Mouse (Mus musculus) C2C12 (cell line): ENCODE results near the gene Dnaaf3.
A peak's percentile ranks its signal among the peaks of the same experiment; 100 is the strongest.

Experiments used
- CEBPB ChIP-seq: IDR thresholded peaks from one replicate; pipeline ENCODE4 v1.6.1; 2011; ENCODE audit warnings: low read depth, mild to moderate bottlenecking, control low read depth, moderate library complexity
- CTCF ChIP-seq: IDR thresholded peaks from one replicate; pipeline ENCODE4 v1.5.1; 2011; ENCODE audit not compliant: control insufficient read depth, insufficient read depth, insufficient read length
- FOSL1 ChIP-seq: IDR thresholded peaks from one replicate; pipeline ENCODE4 v1.8.0; 2011; ENCODE audit warnings: mild to moderate bottlenecking, low read length; ENCODE audit not compliant: poor library complexity, insufficient read depth, severe bottlenecking
- MAX ChIP-seq: IDR thresholded peaks from one replicate; pipeline ENCODE4 v1.6.1; 2011; ENCODE audit warnings: mild to moderate bottlenecking, control low read depth
- MYOD1 ChIP-seq: IDR thresholded peaks from one replicate; pipeline ENCODE4 v1.6.1; 2011; ENCODE audit warnings: low read depth; ENCODE audit not compliant: control insufficient read depth, insufficient read length
- MYOG ChIP-seq: IDR thresholded peaks from one replicate; pipeline ENCODE4 v1.6.1; 2011; ENCODE audit not compliant: control insufficient read depth, insufficient read length; ENCODE audit errors: extremely low read depth
- USF1 ChIP-seq: IDR thresholded peaks from one replicate; pipeline ENCODE4 v1.6.1; 2011; ENCODE audit warnings: low read depth, mild to moderate bottlenecking, control low read depth, moderate library complexity

DNA sequence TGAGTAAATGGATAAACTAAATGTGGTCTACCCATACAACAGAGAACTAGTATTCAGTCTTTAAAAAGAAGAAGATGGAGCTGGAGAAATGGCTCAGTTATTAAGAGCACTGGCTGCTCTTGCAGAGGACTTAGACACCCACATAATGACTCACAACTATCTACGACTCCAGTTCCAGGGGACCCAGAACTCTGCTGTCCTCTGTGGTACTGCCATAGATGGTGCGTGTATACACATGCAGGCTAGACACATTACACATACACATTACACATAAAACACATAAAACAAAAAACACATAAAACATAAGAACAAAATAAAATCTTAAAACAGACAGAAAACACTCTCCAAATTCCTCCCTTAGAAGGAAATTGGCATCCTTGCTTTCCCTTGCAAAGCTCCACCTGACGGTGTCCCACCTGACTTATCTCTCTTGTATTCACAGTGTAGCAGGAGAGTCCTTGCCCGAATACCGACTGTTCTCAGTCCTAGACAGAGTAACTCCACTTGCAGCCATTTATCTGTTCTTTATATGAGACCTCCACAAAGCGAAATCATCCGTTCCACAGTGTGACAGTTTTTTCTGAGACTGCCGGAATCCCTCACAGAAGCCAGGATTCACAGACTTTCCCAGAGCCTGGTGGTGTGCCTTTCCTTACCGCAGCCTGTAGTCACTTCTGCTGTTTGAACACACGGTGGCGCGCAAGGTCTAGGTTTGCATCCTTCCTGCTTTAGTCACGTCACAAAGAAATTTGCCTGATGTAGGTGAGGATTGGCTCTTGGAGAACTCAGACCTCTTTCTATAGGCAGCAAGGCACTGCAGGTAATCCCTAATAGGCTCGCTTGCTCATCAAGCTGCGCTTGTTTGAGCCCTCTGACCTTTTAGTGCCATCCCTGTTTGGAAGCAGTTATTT, 24.3 kb upstream of the Dnaaf3 start:
- peak; percentile 89 for TF ChIP-seq CTCF
- TF ChIP-seq USF1 = no peak
- TF ChIP-seq MYOG = no peak
- TF ChIP-seq MYOD1 = no peak
- TF ChIP-seq MAX = no peak
- no peak for TF ChIP-seq CEBPB
- TF ChIP-seq FOSL1 = no peak
